Mouse (Mus musculus) erythroblast, adult 5-6 weeks (primary cell): ENCODE data around the gene Vmn1r76. TPM values are rescaled to one million over a fixed set of nuclear protein-coding genes. Genes with fewer than 3 reads are reported as not detected.

Experiments used
- ATAC-seq: replicated peaks from 2 replicates; pipeline ENCODE4 v1.8.0; 2016; ENCODE audit warnings: moderate number of reproducible peaks, mild to moderate bottlenecking, moderate TSS enrichment, inconsistent platforms; ENCODE audit not compliant: poor library complexity, low FRiP score, severe bottlenecking
- total RNA-seq, 2 experiments: library from RNA; stranded (forward) in 1 of 2; stranded (reverse) in 1 of 2; fragments of 150-400 nt in 1 of 2; fragments of 200-764, 138-1000 nt in 1 of 2; gene quantifications; 2 replicates each; pipeline versions ENCODE4 v1.2.3 to v1.2.4; 2015 to 2017; ENCODE audit warnings: low replicate concordance in 2 of 2

The Vmn1r76 gene
- total RNA-seq (2015; ENCODE audit: low replicate concordance), result not detected in 2 replicates
- not detected in 2 replicates for total RNA-seq (2017; ENCODE audit: low replicate concordance)

DNA sequence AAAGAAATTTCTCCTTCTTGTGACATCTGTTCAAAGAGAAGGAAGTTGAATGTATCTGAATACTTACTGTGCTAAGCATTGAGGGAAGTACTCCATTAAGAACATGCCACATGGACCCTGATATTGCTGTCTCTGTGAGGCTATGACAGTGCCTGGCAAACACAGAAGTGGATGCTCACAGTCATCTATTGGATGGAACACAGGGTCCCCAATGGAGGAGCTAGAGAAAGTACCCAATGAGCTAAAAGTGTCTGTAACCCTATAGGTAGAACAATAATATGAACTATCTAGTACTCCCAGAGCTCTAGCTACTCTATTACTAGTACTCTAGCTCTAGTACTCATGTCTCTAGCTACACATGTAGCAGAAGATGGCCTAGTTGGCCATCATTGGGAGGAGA, at the start of gene Vmn1r76:
Gene Vmn1r76, minus strand, starts transcription at position 101 of the 400 bp plus-strand sequence.
- ATAC-seq, result no peak

GRCm38 (mm10) chr7:11972611-11973010, 34.6 kb upstream of the Vmn1r76 start:
- no peak for ATAC-seq

DNA sequence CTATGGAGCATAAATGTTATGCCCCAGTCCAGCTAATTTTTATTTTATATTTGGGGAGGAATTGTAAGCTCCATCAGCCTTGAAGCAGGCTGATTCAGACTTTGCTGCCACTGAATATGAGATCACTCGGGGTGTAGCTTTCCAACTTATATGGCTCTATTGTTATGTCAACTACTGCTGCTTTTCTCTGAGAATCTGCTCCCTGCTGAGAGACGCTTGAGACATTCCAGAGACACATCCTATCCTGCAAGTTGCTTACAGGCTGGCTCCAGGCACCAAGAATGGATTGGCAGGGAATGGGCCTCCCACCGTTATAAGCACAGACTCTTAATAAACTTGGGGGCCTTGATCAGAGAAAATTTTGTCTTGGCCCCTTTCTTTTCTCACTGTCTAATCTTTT, 10.0 kb upstream of the Vmn1r76 start:
- ATAC-seq, result no peak

- ATAC-seq, result no peak
These were observed 63.7 kb downstream of the Vmn1r76 start, which contains the start of gene Vmn1r75 for GRCm38 (mm10) chr7:11874330-11874729. Vmn1r75 (plus strand) TSS chr7:11874630.

Other genes with a start within 250 kb of the Vmn1r76 start
- not detected in 2 replicates for gene Vmn1r73, start 207.9 kb downstream of the Vmn1r76 start, total RNA-seq (2015; ENCODE audit: low replicate concordance)
- not detected in 2 replicates for gene Vmn1r73, start 207.9 kb downstream of the Vmn1r76 start, total RNA-seq (2017; ENCODE audit: low replicate concordance)
- not detected in 2 replicates for gene Vmn1r74, start 104.2 kb downstream of the Vmn1r76 start, total RNA-seq (2015; ENCODE audit: low replicate concordance)
- 0.14 TPM in 1 of 2 replicates, not detected in the other for gene Vmn1r74, start 104.2 kb downstream of the Vmn1r76 start, total RNA-seq (2017; ENCODE audit: low replicate concordance)
- gene Vmn1r75, start 63.6 kb downstream of the Vmn1r76 start, total RNA-seq (2015; ENCODE audit: low replicate concordance), result not detected in 2 replicates
- not detected in 2 replicates for gene Vmn1r75, start 63.6 kb downstream of the Vmn1r76 start, total RNA-seq (2017; ENCODE audit: low replicate concordance)
- gene Vmn1r77, start 98.5 kb upstream of the Vmn1r76 start, total RNA-seq (2015; ENCODE audit: low replicate concordance), result not detected in 2 replicates
- gene Vmn1r77, start 98.5 kb upstream of the Vmn1r76 start, total RNA-seq (2017; ENCODE audit: low replicate concordance), result 0.09 TPM in 1 of 2 replicates, not detected in the other
- 0.21 TPM in 1 of 2 replicates, not detected in the other for gene Vmn1r78, start 212.0 kb upstream of the Vmn1r76 start, total RNA-seq (2015; ENCODE audit: low replicate concordance)
- not detected in 2 replicates for gene Vmn1r78, start 212.0 kb upstream of the Vmn1r76 start, total RNA-seq (2017; ENCODE audit: low replicate concordance)
- gene Vmn1r79, start 233.1 kb upstream of the Vmn1r76 start, total RNA-seq (2015; ENCODE audit: low replicate concordance), result not detected in 2 replicates
- not detected in 2 replicates for gene Vmn1r79, start 233.1 kb upstream of the Vmn1r76 start, total RNA-seq (2017; ENCODE audit: low replicate concordance)